In the genomic region with DNA sequence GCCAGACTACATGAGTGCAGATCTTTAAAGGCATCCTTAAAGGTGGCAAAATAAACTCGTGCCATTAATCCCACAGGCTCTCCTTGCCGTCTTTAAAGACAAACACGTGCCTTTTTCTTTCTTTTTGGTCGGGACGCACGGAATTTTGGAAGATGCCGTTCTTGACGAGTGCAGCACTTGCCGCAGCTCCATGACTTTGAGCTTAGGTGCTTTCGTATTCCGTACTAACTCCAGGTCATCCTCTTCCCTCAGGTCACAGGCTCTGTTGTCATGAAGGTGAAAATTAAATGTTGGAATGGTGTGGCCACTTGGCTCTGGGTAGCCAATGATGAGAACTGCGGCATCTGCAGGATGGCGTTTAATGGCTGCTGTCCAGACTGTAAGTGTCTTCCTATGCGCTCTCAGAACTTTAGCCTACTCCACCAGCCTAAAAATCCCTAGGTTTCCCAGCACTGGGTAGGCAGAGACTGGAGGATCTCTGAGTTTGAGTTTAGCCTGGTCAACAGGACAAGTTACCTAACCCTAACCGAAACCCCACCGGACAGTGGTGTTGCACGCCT, we compare ENCODE assay signal across 7 mouse cellular contexts. TPM values are rescaled to one million over a fixed set of nuclear protein-coding genes. Genes with fewer than 3 reads are reported as not detected.
DNase-seq lines count a peak whose midpoint lies in the region; ATAC-seq and TF ChIP-seq lines count a peak whose summit lies in the region.

No protein-coding gene starts in this region.

- H3K4me2 ChIP-seq in lung, embryonic 15.5 days = peak overlapping the region; percentile 84
- peak overlapping the region; percentile 77 for H3K4me2 ChIP-seq in intestine, postnatal 0 days (replicated peaks; ENCODE audit: low read depth)

- peak overlapping the region; percentile 57 for H3K9ac ChIP-seq in lung, embryonic 15.5 days
- peak overlapping the region; percentile 97 for H3K9ac ChIP-seq in intestine, postnatal 0 days (ENCODE audit: low read depth, low read length)

- H3K36me3 ChIP-seq in lung, embryonic 15.5 days = peaks cover 59% of the 10 kb centered on the region
- H3K36me3 ChIP-seq in intestine, postnatal 0 days (ENCODE audit: control insufficient read depth, insufficient read depth) = peaks cover 44% of the 10 kb centered on the region

- no peak for TF ChIP-seq CTCF in intestine, postnatal 0 days (IDR thresholded peaks at IDR 0.05; ENCODE audit: low read depth)
- no peak for TF ChIP-seq CTCF in olfactory bulb, adult 2 months (IDR thresholded peaks at IDR 0.05; ENCODE audit: insufficient read depth, low read depth, low read length)

- peak overlapping the region; percentile 85 for H3K27ac ChIP-seq in lung, embryonic 15.5 days
- H3K27ac ChIP-seq in intestine, postnatal 0 days (ENCODE audit: low read depth, low read length) = no peak overlapping the region
- H3K27ac ChIP-seq in olfactory bulb, adult 2 months (ENCODE audit: insufficient read depth, low read depth, low read length) = no peak overlapping the region

- H3K4me1 ChIP-seq in lung, embryonic 15.5 days = peaks cover 24% of the 10 kb centered on the region
- H3K4me1 ChIP-seq in intestine, postnatal 0 days (replicated peaks; ENCODE audit: control insufficient read depth, insufficient read depth, low read length) = 0 out of 2 replicates have a peak, but pooled peaks cover 6% of the 10 kb centered on the region
- H3K4me1 ChIP-seq in olfactory bulb, adult 2 months (ENCODE audit: control insufficient read depth, insufficient read depth, low read length) = peaks cover 16% of the 10 kb centered on the region

- DNase-seq in lung, postnatal 36 days = no peak
- DNase-seq in urinary bladder, postnatal 36 days (ENCODE audit: low spot score in 2 of 2) = no peak
- DNase-seq in cerebellum, adult 11 months = no peak

- no peaks in the 10 kb centered on the region for H3K9me3 ChIP-seq in lung, embryonic 15.5 days
- H3K9me3 ChIP-seq in intestine, postnatal 0 days (ENCODE audit: control insufficient read depth) = no peaks in the 10 kb centered on the region

- no peak for TF ChIP-seq POLR2A in olfactory bulb, adult 2 months (IDR thresholded peaks at IDR 0.05; ENCODE audit: insufficient read depth, low read depth, low read length)

- WGBS in lung, embryonic 15.5 days = 34% methylated on average over 17 of the region's 17 CpGs
- WGBS in intestine, postnatal 0 days = 47% methylated on average over 17 of the region's 17 CpGs
- WGBS in olfactory bulb, adult 2 months = 39% methylated on average over 17 of the region's 17 CpGs

- no peak for ATAC-seq in lung, embryonic 15.5 days (ENCODE audit: borderline replicate concordance, extremely low read depth, low FRiP score, low TSS enrichment)
- ATAC-seq in erythroblast, adult 5-6 weeks (replicated peaks; ENCODE audit: low FRiP score, poor library complexity, severe bottlenecking) = peak; percentile 27; the same call in 1 of the 2 replicates
- ATAC-seq in intestine, postnatal 0 days = no peak

- no peaks in the 10 kb centered on the region for H3K27me3 ChIP-seq in lung, embryonic 15.5 days
- H3K27me3 ChIP-seq in intestine, postnatal 0 days (replicated peaks; ENCODE audit: control insufficient read depth, insufficient read depth, low read length) = no peaks in the 10 kb centered on the region

- H3K4me3 ChIP-seq in lung, embryonic 15.5 days = peak overlapping the region; percentile 91
- H3K4me3 ChIP-seq in intestine, postnatal 0 days (ENCODE audit: low read depth, low read length) = peak overlapping the region; percentile 65
- peak overlapping the region; percentile 86 for H3K4me3 ChIP-seq in olfactory bulb, adult 2 months (ENCODE audit: insufficient read depth, low read depth, low read length)

RNA-seq across cellular contexts. Expression of a gene that starts 0.8 kb away (rescaled TPM):
- 215 and 222 TPM in 2 replicates for polyA plus RNA-seq in lung, embryonic 15.5 days (2015; fragmentation: Nextera tagmentation; extraction: Ambion mirVana)
- total RNA-seq in erythroblast, adult 5-6 weeks (2015; ENCODE audit: low replicate concordance) = 15.0 and 16.9 TPM in 2 replicates
- total RNA-seq in erythroblast, adult 5-6 weeks (2017; ENCODE audit: low replicate concordance) = 0.56 and 6.5 TPM in 2 replicates
- polyA plus RNA-seq in intestine, postnatal 0 days (2015; fragmentation: Nextera tagmentation; extraction: Ambion mirVana) = 107 and 108 TPM in 2 replicates
- not detected in 2 replicates for polyA plus RNA-seq in olfactory bulb, adult 2 months (2012; ENCODE audit: insufficient read depth, insufficient read length, low replicate concordance, missing spikeins)

RNA-seq across cellular contexts. Expression of a gene that starts 0.9 kb away (rescaled TPM):
- polyA plus RNA-seq in lung, embryonic 15.5 days (2015; fragmentation: Nextera tagmentation; extraction: Ambion mirVana) = 511 and 543 TPM in 2 replicates
- 60.6 and 67.8 TPM in 2 replicates for total RNA-seq in erythroblast, adult 5-6 weeks (2015; ENCODE audit: low replicate concordance)
- 86.1 and 86.4 TPM in 2 replicates for total RNA-seq in erythroblast, adult 5-6 weeks (2017; ENCODE audit: low replicate concordance)
- polyA plus RNA-seq in intestine, postnatal 0 days (2015; fragmentation: Nextera tagmentation; extraction: Ambion mirVana) = 209 and 226 TPM in 2 replicates
- polyA plus RNA-seq in olfactory bulb, adult 2 months (2012; ENCODE audit: insufficient read depth, insufficient read length, low replicate concordance, missing spikeins) = not detected in 2 replicates

RNA-seq across cellular contexts. Expression of a gene that starts 9.2 kb away (rescaled TPM):
- polyA plus RNA-seq in lung, embryonic 15.5 days (2015; fragmentation: Nextera tagmentation; extraction: Ambion mirVana) = 0.78 and 1.4 TPM in 2 replicates
- not detected in 2 replicates for total RNA-seq in erythroblast, adult 5-6 weeks (2015; ENCODE audit: low replicate concordance)
- total RNA-seq in erythroblast, adult 5-6 weeks (2017; ENCODE audit: low replicate concordance) = not detected in 2 replicates
- 3.4 and 3.5 TPM in 2 replicates for polyA plus RNA-seq in intestine, postnatal 0 days (2015; fragmentation: Nextera tagmentation; extraction: Ambion mirVana)
- polyA plus RNA-seq in olfactory bulb, adult 2 months (2012; ENCODE audit: insufficient read depth, insufficient read length, low replicate concordance, missing spikeins) = not detected in 2 replicates

RNA-seq across cellular contexts. Expression of a gene that starts 17.6 kb away (rescaled TPM):
- polyA plus RNA-seq in lung, embryonic 15.5 days (2015; fragmentation: Nextera tagmentation; extraction: Ambion mirVana) = 697 and 699 TPM in 2 replicates
- 101 and 127 TPM in 2 replicates for total RNA-seq in erythroblast, adult 5-6 weeks (2015; ENCODE audit: low replicate concordance)
- total RNA-seq in erythroblast, adult 5-6 weeks (2017; ENCODE audit: low replicate concordance) = 35.7 and 38.1 TPM in 2 replicates
- 474 and 493 TPM in 2 replicates for polyA plus RNA-seq in intestine, postnatal 0 days (2015; fragmentation: Nextera tagmentation; extraction: Ambion mirVana)
- polyA plus RNA-seq in olfactory bulb, adult 2 months (2012; ENCODE audit: insufficient read depth, insufficient read length, low replicate concordance, missing spikeins) = 143 TPM in 1 of 2 replicates, not detected in the other

RNA-seq across cellular contexts. Expression of a gene that starts 18.7 kb away (rescaled TPM):
- 103 and 126 TPM in 2 replicates for polyA plus RNA-seq in lung, embryonic 15.5 days (2015; fragmentation: Nextera tagmentation; extraction: Ambion mirVana)
- 7.7 and 20.7 TPM in 2 replicates for total RNA-seq in erythroblast, adult 5-6 weeks (2015; ENCODE audit: low replicate concordance)
- total RNA-seq in erythroblast, adult 5-6 weeks (2017; ENCODE audit: low replicate concordance) = 19.8 and 39.8 TPM in 2 replicates
- polyA plus RNA-seq in intestine, postnatal 0 days (2015; fragmentation: Nextera tagmentation; extraction: Ambion mirVana) = 320 and 378 TPM in 2 replicates
- polyA plus RNA-seq in olfactory bulb, adult 2 months (2012; ENCODE audit: insufficient read depth, insufficient read length, low replicate concordance, missing spikeins) = not detected in 2 replicates

Comparison
In these comparisons a context has a peak if more than half of its experiments do, and no peak if none do; other contexts are left out.
1. RNA of a gene that starts 0.9 kb away (polyA plus RNA-seq): 511 to 543 TPM in lung, embryonic 15.5 days and 209 to 226 TPM in intestine, postnatal 0 days; not detected in olfactory bulb, adult 2 months; every median in the first group is over 100 times any median in the second.
2. Peak in every context shown above with its lines, with median percentiles within 50 percentile points of each other: H3K4me3 ChIP-seq.